In genomic region chr3:38270742-38271141, GRCm38 (mm10) we compare ENCODE assay signal across 26 mouse cellular contexts.
DNase-seq lines count a peak whose midpoint lies in the region; ATAC-seq and TF ChIP-seq lines count a peak whose summit lies in the region.
"Had no signal": no experiment of that assay in that cellular context is flagged by ENCODE, and none has a peak within 500 bp of the region (broad histone marks: within the 10 kb centered on the region; RNA-seq: fewer than 3 reads in every experiment).

No protein-coding gene starts in this region.

- no peaks in the 10 kb centered on the region for H3K9me3 ChIP-seq in kidney, postnatal 0 days (replicated peaks; ENCODE audit: low read length)
- H3K9me3 ChIP-seq in kidney, embryonic 15.5 days (replicated peaks): no peaks in the 10 kb centered on the region
- H3K9me3 ChIP-seq in lung, embryonic 15.5 days: no peaks in the 10 kb centered on the region
- H3K9me3 ChIP-seq: embryonic facial prominence, embryonic 13.5 days; embryonic facial prominence, embryonic 15.5 days; forebrain, embryonic 10.5 days; G1E had no signal

- no peak for ATAC-seq in kidney, postnatal 0 days (replicated peaks; ENCODE audit: low FRiP score, low read depth)
- ATAC-seq in kidney, embryonic 15.5 days (replicated peaks; ENCODE audit: low FRiP score): no peak
- ATAC-seq in lung, embryonic 15.5 days (ENCODE audit: borderline replicate concordance, extremely low read depth, low FRiP score, low TSS enrichment): no peak
- ATAC-seq: activated CD4-positive, CD25-positive, alpha-beta regulatory T cell, adult 4 months; CD4-positive, CD25-positive, alpha-beta regulatory T cell, adult 4 months; forebrain, embryonic 14.5 days; forebrain, embryonic 16.5 days had no signal

- no peaks in the 10 kb centered on the region for H3K27me3 ChIP-seq in kidney, postnatal 0 days (ENCODE audit: insufficient read depth, low read length)
- no peaks in the 10 kb centered on the region for H3K27me3 ChIP-seq in kidney, embryonic 15.5 days
- H3K27me3 ChIP-seq in lung, embryonic 15.5 days: no peaks in the 10 kb centered on the region
- H3K27me3 ChIP-seq: CH12.LX; embryonic facial prominence, embryonic 13.5 days; embryonic facial prominence, embryonic 15.5 days; forebrain, embryonic 12.5 days had no signal

- no peaks in the 10 kb centered on the region for H3K36me3 ChIP-seq in kidney, postnatal 0 days (ENCODE audit: insufficient read depth, low read length)
- no peaks in the 10 kb centered on the region for H3K36me3 ChIP-seq in kidney, embryonic 15.5 days
- H3K36me3 ChIP-seq in lung, embryonic 15.5 days: no peaks in the 10 kb centered on the region
- H3K36me3 ChIP-seq: embryonic facial prominence, embryonic 13.5 days; embryonic facial prominence, embryonic 15.5 days; forebrain, embryonic 10.5 days; forebrain, embryonic 12.5 days; G1E had no signal

- no peaks in the 10 kb centered on the region for H3K4me1 ChIP-seq in kidney, postnatal 0 days (replicated peaks; ENCODE audit: insufficient read depth, low read length)
- H3K4me1 ChIP-seq in kidney, embryonic 15.5 days: peaks cover 7% of the 10 kb centered on the region; the same call in 1 of the 2 replicates
- 0 out of 2 replicates have a peak, but pooled peaks cover 13% of the 10 kb centered on the region for H3K4me1 ChIP-seq in lung, embryonic 15.5 days
- H3K4me1 ChIP-seq: embryonic facial prominence, embryonic 15.5 days; forebrain, embryonic 12.5 days had no signal

- peak; percentile 60 for DNase-seq in kidney, postnatal 0 days (ENCODE audit: low spot score)
- no peak for DNase-seq in lung, postnatal 4 days
- peak; percentile 18 for DNase-seq in NIH3T3 (ENCODE audit: low read depth)
- DNase-seq in embryo, embryonic 9.5 days (ENCODE audit: extremely low spot score): no peak
- DNase-seq: adrenal gland, adult 8-10 months; adrenal gland, postnatal 14 days; adrenal gland, postnatal 36 days; B cell, adult 2 months; cerebellum, adult 11-12 months; cerebellum, adult 2 months; cerebellum, adult 9-10 months; cerebellum, postnatal 10 days; cerebellum, postnatal 25 days had no signal

- no peak overlapping the region for H3K4me3 ChIP-seq in kidney, postnatal 0 days (replicated peaks; ENCODE audit: low read depth, low read length)
- no peak overlapping the region for H3K4me3 ChIP-seq in kidney, embryonic 15.5 days (replicated peaks)
- H3K4me3 ChIP-seq in lung, embryonic 15.5 days: no peak overlapping the region
- H3K4me3 ChIP-seq: embryonic facial prominence, embryonic 13.5 days; embryonic facial prominence, embryonic 15.5 days; erythroblast, embryonic 14.5 days; forebrain, embryonic 10.5 days; forebrain, embryonic 12.5 days had no signal

- no peak for TF ChIP-seq CTCF in kidney, postnatal 0 days (IDR thresholded peaks at IDR 0.05; ENCODE audit: low read depth)

- H3K27ac ChIP-seq in kidney, postnatal 0 days: no peak overlapping the region
- no peak overlapping the region for H3K27ac ChIP-seq in kidney, embryonic 15.5 days
- no peak overlapping the region for H3K27ac ChIP-seq in lung, embryonic 15.5 days
- H3K27ac ChIP-seq: embryonic facial prominence, embryonic 13.5 days; embryonic facial prominence, embryonic 15.5 days; forebrain, embryonic 10.5 days; forebrain, embryonic 12.5 days had no signal

- H3K4me2 ChIP-seq in kidney, postnatal 0 days (ENCODE audit: low read length): no peak overlapping the region
- no peak overlapping the region for H3K4me2 ChIP-seq in kidney, embryonic 15.5 days
- peak overlapping the region; percentile 23; the same call in 1 of the 2 replicates for H3K4me2 ChIP-seq in lung, embryonic 15.5 days
- H3K4me2 ChIP-seq: embryonic facial prominence, embryonic 13.5 days; embryonic facial prominence, embryonic 15.5 days; forebrain, embryonic 12.5 days had no signal

- 31% methylated on average over 6 of the region's 6 CpGs for WGBS in kidney, postnatal 0 days
- WGBS in kidney, embryonic 15.5 days: 35% methylated on average over 6 of the region's 6 CpGs
- 28% methylated on average over 6 of the region's 6 CpGs for WGBS in lung, embryonic 15.5 days

- no peak overlapping the region for H3K9ac ChIP-seq in kidney, postnatal 0 days (ENCODE audit: low read depth, low read length)
- no peak overlapping the region for H3K9ac ChIP-seq in kidney, embryonic 15.5 days
- no peak overlapping the region for H3K9ac ChIP-seq in lung, embryonic 15.5 days
- H3K9ac ChIP-seq: embryonic facial prominence, embryonic 13.5 days; embryonic facial prominence, embryonic 15.5 days; forebrain, embryonic 12.5 days had no signal

Comparison
In these comparisons a context has a peak if more than half of its experiments do, and no peak if none do; other contexts are left out.
1. DNase-seq: peak in kidney, postnatal 0 days (single experiment) and NIH3T3 (single experiment); none in lung, postnatal 4 days (0 of 2) and embryo, embryonic 9.5 days (single experiment).